Mouse (Mus musculus) liver, embryonic 11.5 days (tissue): ENCODE results near the gene Slmap. TPM values are rescaled to one million over a fixed set of nuclear protein-coding genes. Genes with fewer than 3 reads are reported as not detected.

Experiments
- ATAC-seq: fragments of 200-750 bp; cut with Nextera tagmentation; replicated peaks from 2 replicates; pipeline ENCODE4 v1.8.0; 2017; ENCODE audit warnings: moderate number of reproducible peaks, mild to moderate bottlenecking, moderate TSS enrichment, moderate library complexity; ENCODE audit not compliant: low FRiP score
- DNase-seq: peaks from one replicate; pipeline ENCODE4 v3.0.0-alpha.2; 2017; ENCODE audit warnings: low spot score
- H3K27ac ChIP-seq: fragments of 300-500 bp; sonication (generic); 2 replicates; pipeline ENCODE4 v1.5.1; 2014; ENCODE audit warnings: mild to moderate bottlenecking, low read depth, low read length, control low read depth
- H3K27me3 ChIP-seq: fragments of 300-500 bp; sonication (generic); replicated peaks from 2 replicates; pipeline ENCODE4 v1.6.1; 2014; ENCODE audit warnings: low read length, mixed read lengths; ENCODE audit not compliant: control insufficient read depth, insufficient read depth
- H3K36me3 ChIP-seq: fragments of 300-500 bp; sonication (generic); 2 replicates; pipeline ENCODE4 v1.6.1; 2014; ENCODE audit warnings: mild to moderate bottlenecking, low read length, moderate library complexity, mixed read lengths; ENCODE audit not compliant: control insufficient read depth, insufficient read depth
- H3K4me1 ChIP-seq: fragments of 300-500 bp; sonication (generic); replicated peaks from 2 replicates; pipeline ENCODE4 v1.6.1; 2014; ENCODE audit warnings: low read length, mixed read lengths; ENCODE audit not compliant: control insufficient read depth, insufficient read depth
- H3K4me2 ChIP-seq: fragments of 300-500 bp; sonication (generic); 2 replicates; pipeline ENCODE4 v1.6.1; 2014; ENCODE audit warnings: mild to moderate bottlenecking, control low read depth, moderate library complexity
- H3K4me3 ChIP-seq: fragments of 300-500 bp; sonication (generic); 2 replicates; pipeline ENCODE4 v1.5.1; 2014; ENCODE audit warnings: low read depth, low read length, control low read depth
- H3K9ac ChIP-seq: fragments of 300-500 bp; sonication (generic); 2 replicates; pipeline ENCODE4 v1.6.1; 2014; ENCODE audit warnings: low read depth, low read length, control low read depth
- H3K9me3 ChIP-seq: fragments of 300-500 bp; sonication (generic); 2 replicates; pipeline ENCODE4 v1.6.1; 2016; ENCODE audit warnings: low read length, inconsistent platforms, mixed read lengths; ENCODE audit not compliant: control insufficient read depth
- WGBS: fragments of 180-500 bp; shearing (Covaris S2); extraction: QIAGEN DNeasy Blood & Tissue Kit; methylation state at CpG from one replicate; pipeline ENCODE4 v1.1.7; 2014; 5-methylcytosine and 5-hydroxymethylcytosine counted together
- polyA plus RNA-seq: library from polyadenylated mRNA; unstranded; fragments of >200 nt; fragmentation: Nextera tagmentation; extraction: Ambion mirVana; gene quantifications from 2 replicates; pipeline ENCODE4 v1.2.1, GENCODE M21; 2014

Slmap gene
- polyA plus RNA-seq, 1 experiment from 2014 or later = 27.5 TPM

- no peak overlapping the region for H3K27ac ChIP-seq
- H3K9me3 ChIP-seq = no peaks in the 10 kb centered on the region
- no peak overlapping the region for H3K4me3 ChIP-seq
- H3K4me1 ChIP-seq = no peaks in the 10 kb centered on the region
- DNase-seq (no peak), ATAC-seq (no peak)
- peaks cover 2% of the 10 kb centered on the region; the same call in 1 of the 2 replicates for H3K36me3 ChIP-seq
- H3K4me2 ChIP-seq = no peak overlapping the region
- H3K27me3 ChIP-seq = no peaks in the 10 kb centered on the region
- WGBS = 95% methylated on average over 4 of the region's 4 CpGs
- H3K9ac ChIP-seq = no peak overlapping the region
Measured at GRCm38 (mm10) chr14:26467974-26468373, 66.8 kb downstream of the Slmap start.

GRCm38 (mm10) chr14:26466544-26467125 is 68.1 kb downstream of the Slmap start:
- H3K27me3 ChIP-seq = no peaks in the 10 kb centered on the region
- H3K4me2 ChIP-seq = no peak overlapping the region
- ATAC-seq (no peak), DNase-seq (no peak)
- peaks cover 5% of the 10 kb centered on the region; the same call in 1 of the 2 replicates for H3K36me3 ChIP-seq
- H3K4me3 ChIP-seq = no peak overlapping the region
- 82% methylated on average over 5 of the region's 5 CpGs for WGBS
- H3K9ac ChIP-seq = no peak overlapping the region
- H3K4me1 ChIP-seq = no peaks in the 10 kb centered on the region
- no peak overlapping the region for H3K27ac ChIP-seq
- H3K9me3 ChIP-seq = no peaks in the 10 kb centered on the region

GRCm38 (mm10) chr14:26465898-26466297 is 68.8 kb downstream of the Slmap start:
- no peak for DNase-seq
- Histone ChIP-seq H3K9ac (no peak overlapping the region), H3K4me3 (no peak overlapping the region), H3K36me3 (peaks cover 5% of the 10 kb centered on the region; the same call in 1 of the 2 replicates), H3K9me3 (no peaks in the 10 kb centered on the region), H3K4me2 (no peak overlapping the region), H3K4me1 (no peaks in the 10 kb centered on the region), H3K27me3 (no peaks in the 10 kb centered on the region), H3K27ac (no peak overlapping the region)
- whole genome bisulfite sequencing = 86% methylated on average over 6 of the region's 6 CpGs
- ATAC-seq = no peak

- DNase-seq = no peak
- no peaks in the 10 kb centered on the region for H3K27me3 ChIP-seq
- H3K4me2 ChIP-seq = no peak overlapping the region
- H3K4me3 ChIP-seq = no peak overlapping the region
- H3K4me1 ChIP-seq = no peaks in the 10 kb centered on the region
- peaks cover 18% of the 10 kb centered on the region for H3K36me3 ChIP-seq
- ATAC-seq = no peak
- H3K27ac ChIP-seq = no peak overlapping the region
- no peak overlapping the region for H3K9ac ChIP-seq
- H3K9me3 ChIP-seq = no peaks in the 10 kb centered on the region
Measured at GRCm38 (mm10) chr14:26459516-26459915, 75.2 kb downstream of the Slmap start.

GRCm38 (mm10) chr14:26454851-26455250 is 79.9 kb downstream of the Slmap start:
- no peak overlapping the region for H3K9ac ChIP-seq
- no peaks in the 10 kb centered on the region for H3K9me3 ChIP-seq
- DNase-seq (peak; percentile 54), ATAC-seq (peak; percentile 65)
- H3K27me3 ChIP-seq = no peaks in the 10 kb centered on the region
- H3K36me3 ChIP-seq = peaks cover 7% of the 10 kb centered on the region
- H3K4me2 ChIP-seq = peak overlapping the region; percentile 10; the same call in 1 of the 2 replicates
- H3K4me1 ChIP-seq = no peaks in the 10 kb centered on the region
- no peak overlapping the region for H3K4me3 ChIP-seq
- 48% methylated on average over 16 of the region's 16 CpGs for WGBS
- no peak overlapping the region; the same call in 1 of the 2 replicates for H3K27ac ChIP-seq

- no peak for DNase-seq
- H3K9ac ChIP-seq = no peak overlapping the region
- H3K27ac ChIP-seq = no peak overlapping the region; the same call in 1 of the 2 replicates
- no peak overlapping the region for H3K4me3 ChIP-seq
- H3K9me3 ChIP-seq = no peaks in the 10 kb centered on the region
- H3K4me2 ChIP-seq = no peak overlapping the region
- ATAC-seq = no peak
- no peaks in the 10 kb centered on the region; the same call in 1 of the 2 replicates for H3K36me3 ChIP-seq
- H3K27me3 ChIP-seq = no peaks in the 10 kb centered on the region
- H3K4me1 ChIP-seq = no peaks in the 10 kb centered on the region; the same call in none of the 2 replicates
- WGBS = 61% methylated on average over 16 of the region's 16 CpGs
Measured at GRCm38 (mm10) chr14:26450036-26450800, 84.5 kb downstream of the Slmap start.

GRCm38 (mm10) chr14:26448581-26448980 is 86.2 kb downstream of the Slmap start:
- DNase-seq = no peak
- no peaks in the 10 kb centered on the region for H3K27me3 ChIP-seq
- H3K36me3 ChIP-seq = no peaks in the 10 kb centered on the region; the same call in 1 of the 2 replicates
- ATAC-seq = no peak
- no peaks in the 10 kb centered on the region; the same call in none of the 2 replicates for H3K4me1 ChIP-seq
- H3K9me3 ChIP-seq = no peaks in the 10 kb centered on the region
- no peak overlapping the region for H3K4me2 ChIP-seq
- H3K4me3 ChIP-seq = no peak overlapping the region
- H3K27ac ChIP-seq = no peak overlapping the region
- no peak overlapping the region for H3K9ac ChIP-seq
- WGBS = 79% methylated on average over 4 of the region's 4 CpGs

GRCm38 (mm10) chr14:26447223-26447622 is 87.5 kb downstream of the Slmap start:
- Histone ChIP-seq H3K4me3 (no peak overlapping the region), H3K27me3 (no peaks in the 10 kb centered on the region), H3K9ac (no peak overlapping the region), H3K36me3 (no peaks in the 10 kb centered on the region; the same call in 1 of the 2 replicates), H3K9me3 (no peaks in the 10 kb centered on the region), H3K4me2 (no peak overlapping the region), H3K4me1 (no peaks in the 10 kb centered on the region; the same call in none of the 2 replicates), H3K27ac (no peak overlapping the region)
- no peak for DNase-seq
- 54% methylated on average over 2 of the region's 2 CpGs for WGBS
- ATAC-seq = 0 out of 2 replicates have a peak, but pooled peaks have one; percentile 29
